Mouse (Mus musculus): ENCODE results near the gene Wnt3a. TPM values are rescaled to one million over a fixed set of nuclear protein-coding genes. Genes with fewer than 3 reads are reported as not detected.

The Wnt3a gene
- polyA plus RNA-seq, 1 experiment, result not detected

DNA sequence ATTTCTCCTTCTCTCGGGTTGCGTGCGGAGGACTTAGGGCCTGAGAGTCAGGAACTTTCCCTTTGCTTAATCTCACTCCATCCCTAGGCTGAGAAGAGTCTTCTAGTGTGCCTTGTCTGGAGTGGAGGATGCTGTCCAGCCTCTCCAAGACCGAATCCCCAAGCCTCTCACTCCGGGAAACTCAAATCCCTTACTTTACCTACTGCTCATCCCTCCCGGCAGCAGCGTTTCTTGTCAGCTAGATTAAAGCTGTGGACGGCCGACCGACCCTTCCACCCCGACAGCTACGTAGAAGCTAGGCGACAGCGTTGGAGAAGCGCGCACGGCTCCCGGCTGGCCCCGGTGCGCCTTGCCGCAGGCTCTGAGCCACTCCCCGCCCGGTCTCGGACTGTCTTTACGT, 846 bp downstream of the Wnt3a start:
- Histone ChIP-seq H3K36me3 (ENCODE audit: control insufficient read depth, insufficient read depth) (no peaks in the 10 kb centered on the region), H3K4me2 (ENCODE audit: low read depth) (no peak overlapping the region), H3K79me2 (ENCODE audit: control insufficient read depth, insufficient read depth) (no peaks in the 10 kb centered on the region), H3ac (ENCODE audit: control insufficient read depth, insufficient read length) (no peak overlapping the region), H3K27me3 (ENCODE audit: control insufficient read depth, insufficient read depth, insufficient read length) (peaks cover 68% of the 10 kb centered on the region), H3K4me3 (no peak overlapping the region)
- TF ChIP-seq TCF3 (IDR thresholded peaks at IDR 0.05; ENCODE audit: insufficient read length, low read depth), result no peak
- no peak for TF ChIP-seq MYOG (IDR thresholded peaks at IDR 0.05; ENCODE audit: control insufficient read depth in 1 of 3, insufficient read depth in 1 of 3, insufficient read length in 2 of 3, low read depth in 2 of 3)
- TF ChIP-seq POLR2A (IDR thresholded peaks at IDR 0.05; ENCODE audit: insufficient read length, low read depth), result no peak
- TF ChIP-seq SRF (IDR thresholded peaks at IDR 0.05; ENCODE audit: control insufficient read depth, insufficient read length, low read depth), result no peak
- TF ChIP-seq MAX (IDR thresholded peaks at IDR 0.05; ENCODE audit: low read depth), result no peak
- TF ChIP-seq POLR2AphosphoS2 (IDR thresholded peaks at IDR 0.05; ENCODE audit: insufficient read length, low read depth), result no peak
- no peak for TF ChIP-seq E2F4 (IDR thresholded peaks at IDR 0.05; ENCODE audit: insufficient read depth)
- no peak for TF ChIP-seq REST (IDR thresholded peaks at IDR 0.05; ENCODE audit: insufficient read depth, insufficient read length)
- no peak for TF ChIP-seq TCF12 (IDR thresholded peaks at IDR 0.05; ENCODE audit: insufficient read depth, poor library complexity, severe bottlenecking)
- TF ChIP-seq USF1 (IDR thresholded peaks at IDR 0.05; ENCODE audit: low read depth), result no peak
- no peak for TF ChIP-seq CEBPB (IDR thresholded peaks at IDR 0.05; ENCODE audit: insufficient read depth, poor library complexity, severe bottlenecking)
- no peak for TF ChIP-seq MYOD1 (IDR thresholded peaks at IDR 0.05; ENCODE audit: control insufficient read depth in 1 of 3, insufficient read length in 2 of 3, low read depth in 2 of 3)

- H3K4me2 ChIP-seq (ENCODE audit: low read depth), result no peak overlapping the region
- H3K79me2 ChIP-seq (ENCODE audit: control insufficient read depth, insufficient read depth), result no peaks in the 10 kb centered on the region
- H3K4me3 ChIP-seq, result no peak overlapping the region
- TF ChIP-seq MYOG (IDR thresholded peaks at IDR 0.05; ENCODE audit: control insufficient read depth in 1 of 3, insufficient read depth in 1 of 3, insufficient read length in 2 of 3, low read depth in 2 of 3), result no peak
- no peak for TF ChIP-seq POLR2A (IDR thresholded peaks at IDR 0.05; ENCODE audit: insufficient read length, low read depth)
- TF ChIP-seq USF1 (IDR thresholded peaks at IDR 0.05; ENCODE audit: low read depth), result no peak
- no peak for TF ChIP-seq TCF3 (IDR thresholded peaks at IDR 0.05; ENCODE audit: insufficient read length, low read depth)
- no peak for TF ChIP-seq POLR2AphosphoS2 (IDR thresholded peaks at IDR 0.05; ENCODE audit: insufficient read length, low read depth)
- no peak for TF ChIP-seq E2F4 (IDR thresholded peaks at IDR 0.05; ENCODE audit: insufficient read depth)
- TF ChIP-seq TCF12 (IDR thresholded peaks at IDR 0.05; ENCODE audit: insufficient read depth, poor library complexity, severe bottlenecking), result no peak
- no peak for TF ChIP-seq SRF (IDR thresholded peaks at IDR 0.05; ENCODE audit: control insufficient read depth, insufficient read length, low read depth)
- no peak for TF ChIP-seq MYOD1 (IDR thresholded peaks at IDR 0.05; ENCODE audit: control insufficient read depth in 1 of 3, insufficient read length in 2 of 3, low read depth in 2 of 3)
- TF ChIP-seq REST (IDR thresholded peaks at IDR 0.05; ENCODE audit: insufficient read depth, insufficient read length), result no peak
- no peak for TF ChIP-seq CEBPB (IDR thresholded peaks at IDR 0.05; ENCODE audit: insufficient read depth, poor library complexity, severe bottlenecking)
- TF ChIP-seq MAX (IDR thresholded peaks at IDR 0.05; ENCODE audit: low read depth), result no peak
- H3K27me3 ChIP-seq (ENCODE audit: control insufficient read depth, insufficient read depth, insufficient read length), result peaks cover 78% of the 10 kb centered on the region
- no peaks in the 10 kb centered on the region for H3K36me3 ChIP-seq (ENCODE audit: control insufficient read depth, insufficient read depth)
- H3ac ChIP-seq (ENCODE audit: control insufficient read depth, insufficient read length), result no peak overlapping the region
Observed at GRCm38 (mm10) chr11:59284146-59284545, 6.4 kb downstream of the Wnt3a start.

DNA sequence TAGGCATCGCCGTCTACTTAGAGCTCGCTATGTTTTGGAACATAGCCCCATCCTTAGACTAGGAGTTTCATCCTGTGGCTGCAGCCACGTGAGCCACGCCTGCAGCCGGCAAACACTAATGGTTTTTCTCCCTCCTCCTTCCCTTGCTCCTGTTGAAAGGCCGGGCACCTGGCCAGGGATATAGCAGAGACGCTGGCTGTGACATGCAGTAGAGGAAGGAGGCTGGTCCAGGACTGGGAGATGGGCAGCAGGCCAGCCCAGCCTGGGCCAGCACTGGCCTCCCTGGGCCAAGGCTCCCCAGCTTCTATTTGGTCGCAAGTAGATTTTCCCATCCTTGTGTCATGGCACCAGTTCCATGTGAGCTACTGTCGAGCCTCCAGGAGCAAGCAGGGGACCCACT, 7.6 kb downstream of the Wnt3a start:
- peaks cover 68% of the 10 kb centered on the region for H3K27me3 ChIP-seq (ENCODE audit: control insufficient read depth, insufficient read depth, insufficient read length)
- no peak overlapping the region for H3ac ChIP-seq (ENCODE audit: control insufficient read depth, insufficient read length)
- no peaks in the 10 kb centered on the region for H3K36me3 ChIP-seq (ENCODE audit: control insufficient read depth, insufficient read depth)
- no peak for TF ChIP-seq POLR2A (IDR thresholded peaks at IDR 0.05; ENCODE audit: insufficient read length, low read depth)
- TF ChIP-seq MYOG (IDR thresholded peaks at IDR 0.05; ENCODE audit: control insufficient read depth in 1 of 3, insufficient read depth in 1 of 3, insufficient read length in 2 of 3, low read depth in 2 of 3), result no peak
- TF ChIP-seq TCF3 (IDR thresholded peaks at IDR 0.05; ENCODE audit: insufficient read length, low read depth), result no peak
- no peak for TF ChIP-seq USF1 (IDR thresholded peaks at IDR 0.05; ENCODE audit: low read depth)
- no peak for TF ChIP-seq REST (IDR thresholded peaks at IDR 0.05; ENCODE audit: insufficient read depth, insufficient read length)
- H3K4me3 ChIP-seq, result no peak overlapping the region
- no peaks in the 10 kb centered on the region for H3K79me2 ChIP-seq (ENCODE audit: control insufficient read depth, insufficient read depth)
- H3K4me2 ChIP-seq (ENCODE audit: low read depth), result no peak overlapping the region

- Histone ChIP-seq H3K36me3 (ENCODE audit: control insufficient read depth, insufficient read depth) (no peaks in the 10 kb centered on the region), H3K4me2 (ENCODE audit: low read depth) (no peak overlapping the region), H3K27me3 (ENCODE audit: control insufficient read depth, insufficient read depth, insufficient read length) (peaks cover 61% of the 10 kb centered on the region), H3ac (ENCODE audit: control insufficient read depth, insufficient read length) (no peak overlapping the region), H3K4me3 (no peak overlapping the region), H3K79me2 (ENCODE audit: control insufficient read depth, insufficient read depth) (no peaks in the 10 kb centered on the region)
- no peak for TF ChIP-seq TCF12 (IDR thresholded peaks at IDR 0.05; ENCODE audit: insufficient read depth, poor library complexity, severe bottlenecking)
- no peak for TF ChIP-seq TCF3 (IDR thresholded peaks at IDR 0.05; ENCODE audit: insufficient read length, low read depth)
- TF ChIP-seq E2F4 (IDR thresholded peaks at IDR 0.05; ENCODE audit: insufficient read depth), result no peak
- no peak for TF ChIP-seq MYOG (IDR thresholded peaks at IDR 0.05; ENCODE audit: control insufficient read depth in 1 of 3, insufficient read depth in 1 of 3, insufficient read length in 2 of 3, low read depth in 2 of 3)
- no peak for TF ChIP-seq MYOD1 (IDR thresholded peaks at IDR 0.05; ENCODE audit: control insufficient read depth in 1 of 3, insufficient read length in 2 of 3, low read depth in 2 of 3)
- no peak for TF ChIP-seq CEBPB (IDR thresholded peaks at IDR 0.05; ENCODE audit: insufficient read depth, poor library complexity, severe bottlenecking)
- TF ChIP-seq MAX (IDR thresholded peaks at IDR 0.05; ENCODE audit: low read depth), result no peak
- no peak for TF ChIP-seq POLR2A (IDR thresholded peaks at IDR 0.05; ENCODE audit: insufficient read length, low read depth)
- TF ChIP-seq USF1 (IDR thresholded peaks at IDR 0.05; ENCODE audit: low read depth), result no peak
- TF ChIP-seq REST (IDR thresholded peaks at IDR 0.05; ENCODE audit: insufficient read depth, insufficient read length), result no peak
- no peak for TF ChIP-seq POLR2AphosphoS2 (IDR thresholded peaks at IDR 0.05; ENCODE audit: insufficient read length, low read depth)
- TF ChIP-seq SRF (IDR thresholded peaks at IDR 0.05; ENCODE audit: control insufficient read depth, insufficient read length, low read depth), result no peak
Observed at GRCm38 (mm10) chr11:59282111-59282510, 8.4 kb downstream of the Wnt3a start.

DNA sequence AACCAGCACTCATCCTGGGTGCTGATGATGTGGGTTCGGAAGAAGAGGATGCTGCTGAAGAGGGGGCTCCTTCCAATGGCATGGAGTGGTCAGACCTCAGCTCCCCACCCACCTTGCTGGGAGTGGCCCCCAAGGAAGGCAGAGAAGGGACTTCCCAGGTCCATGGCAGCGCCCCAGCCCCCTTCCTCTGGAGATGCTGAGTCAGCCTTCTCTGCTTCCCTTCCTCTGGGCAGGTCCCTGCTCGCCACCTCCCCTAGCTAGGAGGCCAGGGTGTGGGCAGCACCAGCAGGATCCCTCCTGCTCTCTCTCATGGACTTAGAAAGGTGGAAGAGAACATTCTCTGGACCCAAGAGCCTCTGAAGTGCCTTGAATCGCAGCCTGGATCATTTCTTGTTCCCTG, 12.5 kb downstream of the Wnt3a start:
- TF ChIP-seq REST (IDR thresholded peaks at IDR 0.05; ENCODE audit: insufficient read depth, insufficient read length), result no peak
- TF ChIP-seq MYOD1 (IDR thresholded peaks at IDR 0.05; ENCODE audit: control insufficient read depth in 1 of 3, insufficient read length in 2 of 3, low read depth in 2 of 3), result no peak
- no peak for TF ChIP-seq USF1 (IDR thresholded peaks at IDR 0.05; ENCODE audit: low read depth)
- no peak for TF ChIP-seq MYOG (IDR thresholded peaks at IDR 0.05; ENCODE audit: control insufficient read depth in 1 of 3, insufficient read depth in 1 of 3, insufficient read length in 2 of 3, low read depth in 2 of 3)
- TF ChIP-seq TCF3 (IDR thresholded peaks at IDR 0.05; ENCODE audit: insufficient read length, low read depth), result no peak
- TF ChIP-seq E2F4 (IDR thresholded peaks at IDR 0.05; ENCODE audit: insufficient read depth), result no peak
- no peak for TF ChIP-seq MAX (IDR thresholded peaks at IDR 0.05; ENCODE audit: low read depth)
- TF ChIP-seq SRF (IDR thresholded peaks at IDR 0.05; ENCODE audit: control insufficient read depth, insufficient read length, low read depth), result no peak
- no peak for TF ChIP-seq TCF12 (IDR thresholded peaks at IDR 0.05; ENCODE audit: insufficient read depth, poor library complexity, severe bottlenecking)
- no peak for TF ChIP-seq CEBPB (IDR thresholded peaks at IDR 0.05; ENCODE audit: insufficient read depth, poor library complexity, severe bottlenecking)
- no peak for TF ChIP-seq POLR2AphosphoS2 (IDR thresholded peaks at IDR 0.05; ENCODE audit: insufficient read length, low read depth)
- no peak for TF ChIP-seq POLR2A (IDR thresholded peaks at IDR 0.05; ENCODE audit: insufficient read length, low read depth)
- Histone ChIP-seq H3K79me2 (ENCODE audit: control insufficient read depth, insufficient read depth) (no peaks in the 10 kb centered on the region), H3K4me2 (ENCODE audit: low read depth) (no peak overlapping the region), H3K36me3 (ENCODE audit: control insufficient read depth, insufficient read depth) (no peaks in the 10 kb centered on the region), H3K4me3 (no peak overlapping the region), H3K27me3 (ENCODE audit: control insufficient read depth, insufficient read depth, insufficient read length) (peaks cover 52% of the 10 kb centered on the region), H3ac (ENCODE audit: control insufficient read depth, insufficient read length) (no peak overlapping the region)
